Mouse (Mus musculus) ES-CJ7 (cell line): ENCODE results near the gene Atf5.
A peak's percentile ranks its signal among the peaks of the same experiment; 100 is the strongest.

ENCODE experiments used
- DNase-seq: peaks from one replicate; pipeline ENCODE4 v3.0.0; 2011; ENCODE audit warnings: low read depth, low spot score

Gene Atf5

DNA sequence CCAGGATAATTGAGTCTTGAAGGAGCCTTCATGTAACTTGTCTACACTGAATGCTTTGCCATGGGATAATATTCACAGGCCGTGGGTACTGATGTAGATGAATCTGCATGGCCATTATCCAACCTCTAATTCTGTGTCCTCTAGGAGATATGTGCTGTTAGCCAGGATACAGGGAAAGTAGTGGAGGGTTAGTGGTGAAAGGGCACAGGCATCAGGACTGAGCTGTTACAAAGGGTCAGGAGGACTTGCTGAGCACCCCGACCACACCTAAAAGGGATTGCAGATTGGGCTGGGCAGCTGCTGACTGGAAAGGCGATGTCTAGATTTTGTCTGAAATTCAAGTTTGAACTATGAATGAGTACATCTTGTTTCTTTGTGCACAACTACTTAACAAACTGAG is 4.1 kb upstream of the Atf5 start:
- no peak for DNase-seq

GRCm38 (mm10) chr7:44819863-44820262 is 3.4 kb upstream of the Atf5 start:
- DNase-seq: no peak

DNA sequence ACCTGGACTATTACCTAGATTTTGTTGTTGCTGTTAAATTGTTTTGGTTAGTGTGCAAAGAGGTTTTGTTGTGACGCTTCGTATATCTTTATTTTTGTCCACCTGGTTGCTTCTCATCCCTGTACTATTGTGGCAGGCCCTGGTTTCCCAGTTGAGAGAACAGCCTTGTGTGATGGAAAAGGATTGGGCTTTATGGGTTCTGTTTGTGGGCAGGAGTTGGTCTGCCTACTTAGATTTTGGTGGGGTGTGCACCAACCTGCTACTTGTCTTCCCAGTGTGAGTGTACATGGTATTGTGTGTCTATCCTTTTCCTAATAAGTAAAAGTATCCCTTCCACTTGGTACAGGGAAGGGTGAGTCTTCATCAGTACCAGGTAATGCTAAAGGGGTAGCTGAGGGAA is 2.9 kb upstream of the Atf5 start:
- no peak for DNase-seq

- DNase-seq: peak; percentile 44
Observed at GRCm38 (mm10) chr7:44818751-44819235, 2.3 kb upstream of the Atf5 start.

GRCm38 (mm10) chr7:44818164-44818563 is 1.7 kb upstream of the Atf5 start:
- no peak for DNase-seq

- DNase-seq: no peak
Observed at GRCm38 (mm10) chr7:44817441-44817840, 983 bp upstream of the Atf5 start.

- peak; percentile 100 for DNase-seq
Observed at GRCm38 (mm10) chr7:44815721-44816469, 563 bp downstream of the Atf5 start, which contains the start of the genes Nup62 and Il4i1. TSS of gene Nup62 (plus strand) at chr7:44816088. TSS of gene Il4i1 (plus strand) at chr7:44816387.

GRCm38 (mm10) chr7:44814952-44815553 is 1.4 kb downstream of the Atf5 start:
- DNase-seq: no peak

DNA sequence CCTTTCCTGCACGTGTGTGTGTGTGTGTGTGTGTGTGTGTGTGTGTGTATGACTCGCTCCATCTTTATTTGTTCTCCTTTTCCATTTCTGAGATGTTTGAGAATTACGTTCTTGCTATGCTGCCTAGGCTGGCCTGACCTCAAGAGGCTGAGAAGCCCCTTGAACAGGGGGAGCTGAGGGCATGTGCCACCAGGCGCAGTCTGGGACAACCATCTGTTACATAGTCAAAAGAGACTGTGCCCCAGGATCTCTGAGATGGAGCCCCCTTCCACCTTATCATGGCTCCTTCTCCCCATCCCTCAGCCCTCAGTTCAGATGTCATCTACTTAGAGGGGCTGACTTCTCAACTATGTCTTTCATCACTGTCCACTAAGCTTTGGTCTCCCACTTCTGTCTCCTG is 2.0 kb downstream of the Atf5 start:
- DNase-seq: no peak

DNA sequence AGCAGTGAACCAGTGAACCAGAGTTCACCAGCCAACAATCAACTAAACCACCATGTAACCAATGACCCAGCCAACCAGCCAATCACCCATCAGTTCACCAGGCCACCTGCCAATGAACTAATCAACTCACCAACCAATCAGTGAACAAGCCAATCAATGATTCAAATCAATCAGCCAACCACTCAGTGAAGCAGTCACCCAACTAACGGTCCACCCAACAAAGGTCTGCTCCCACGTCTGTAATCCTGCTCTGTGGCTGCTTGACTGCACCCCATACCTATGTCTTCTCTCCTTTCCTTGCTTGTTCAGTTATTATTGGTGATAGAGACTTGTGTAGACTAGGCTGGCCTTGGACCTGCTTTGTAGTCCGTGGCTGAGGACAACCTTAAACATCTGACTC is 2.5 kb downstream of the Atf5 start:
- DNase-seq: no peak

- DNase-seq: no peak
Observed at GRCm38 (mm10) chr7:44812651-44813325, 3.7 kb downstream of the Atf5 start.

DNA sequence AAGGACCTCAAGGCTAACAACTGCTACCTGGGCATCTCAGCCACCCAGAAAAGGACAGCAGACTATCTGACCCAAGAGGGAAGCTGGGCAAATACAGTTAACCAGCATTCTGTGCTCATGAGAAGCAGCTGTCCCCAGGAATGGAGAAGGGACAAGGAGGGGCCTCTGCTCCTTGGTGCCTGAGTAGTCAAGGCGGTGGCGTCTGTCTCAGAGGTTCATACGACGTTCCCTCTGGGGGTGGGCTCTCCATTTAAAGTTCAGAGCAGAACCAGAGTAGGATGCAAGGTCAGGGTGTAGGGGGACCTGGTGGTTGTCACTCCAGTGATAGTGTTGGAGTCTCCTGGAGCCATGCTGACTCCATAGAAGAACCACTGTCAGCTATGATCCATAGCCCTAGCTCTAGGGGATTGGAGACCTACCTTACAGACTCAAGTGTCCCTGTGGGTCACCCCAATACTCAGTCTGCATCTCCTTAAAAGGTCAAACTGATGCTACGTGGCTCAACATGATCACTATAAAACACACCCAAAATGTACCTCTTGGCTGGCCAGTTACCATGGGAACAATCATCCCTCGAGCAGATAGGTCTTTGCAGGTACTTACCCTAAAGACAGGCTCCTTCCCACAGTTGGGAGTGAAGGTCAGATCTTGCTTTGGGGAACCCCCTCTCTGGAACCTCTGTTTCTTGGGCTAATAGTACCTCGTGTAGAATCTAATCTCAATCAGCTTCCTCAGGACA is 5.5 kb downstream of the Atf5 start:
- DNase-seq: no peak

DNA sequence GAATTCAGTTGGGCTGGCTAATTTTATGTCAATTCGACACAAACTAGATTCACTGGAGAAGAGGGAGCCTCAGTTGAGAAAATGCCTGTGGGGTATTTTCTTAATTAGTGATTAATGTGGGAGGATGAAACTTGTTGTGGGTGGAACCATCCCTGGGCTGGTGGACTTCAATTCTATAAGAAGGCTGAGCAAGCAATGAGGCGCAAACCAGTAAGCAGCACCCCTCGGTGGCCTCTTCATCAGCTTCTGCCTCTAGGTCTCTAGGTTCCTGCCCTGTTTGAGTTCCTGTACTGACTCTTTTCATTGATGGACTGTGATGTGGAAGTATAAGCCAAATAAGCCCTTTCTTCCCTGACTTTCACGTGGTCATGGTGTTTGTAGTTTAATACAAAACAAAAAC is 6.1 kb downstream of the Atf5 start:
- DNase-seq: no peak

DNA sequence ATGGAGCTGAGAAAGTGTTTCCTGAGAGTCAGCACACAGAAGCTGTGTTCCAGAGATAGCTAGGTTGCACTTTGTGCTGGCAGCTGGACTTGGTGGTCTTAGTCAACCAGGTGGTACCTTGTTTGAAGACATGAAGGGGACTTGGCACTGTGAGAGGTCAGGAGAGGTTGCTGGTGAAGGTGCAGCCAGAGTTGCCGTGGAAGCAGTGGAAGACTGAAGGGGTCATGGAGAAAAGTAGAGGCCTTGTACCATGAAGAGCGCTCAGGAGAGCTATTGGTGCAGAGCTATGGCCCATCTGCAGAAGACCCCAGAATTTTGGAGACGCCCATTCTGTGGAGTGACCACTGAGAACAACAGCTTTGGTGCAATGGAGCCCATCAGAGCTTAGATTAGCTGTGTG is 7.0 kb downstream of the Atf5 start:
- DNase-seq: no peak

- no peak for DNase-seq
Observed at GRCm38 (mm10) chr7:44808927-44809326, 7.5 kb downstream of the Atf5 start.

GRCm38 (mm10) chr7:44792781-44793180 is 23.7 kb downstream of the Atf5 start:
- no peak for DNase-seq

DNA sequence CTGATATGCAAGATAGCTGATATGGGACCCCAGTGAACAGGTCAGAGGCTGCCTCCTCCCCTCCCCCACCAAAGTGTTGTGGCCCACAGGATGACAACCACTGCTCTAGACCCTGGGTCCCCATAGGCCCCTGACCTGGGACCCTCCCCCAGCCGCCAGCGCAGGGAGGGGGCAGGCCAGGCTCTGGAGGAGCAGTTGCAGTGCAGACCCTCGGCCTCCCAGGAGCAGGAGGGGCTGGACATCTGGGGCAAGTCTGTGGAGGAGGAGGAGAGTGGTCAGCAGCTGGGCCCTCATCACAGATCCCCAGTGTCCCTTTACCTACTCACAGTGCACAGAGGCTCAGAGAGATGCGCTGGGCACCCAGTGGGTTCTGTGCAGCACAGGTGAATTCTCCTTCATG is 26.4 kb downstream of the Atf5 start:
- no peak for DNase-seq

DNA sequence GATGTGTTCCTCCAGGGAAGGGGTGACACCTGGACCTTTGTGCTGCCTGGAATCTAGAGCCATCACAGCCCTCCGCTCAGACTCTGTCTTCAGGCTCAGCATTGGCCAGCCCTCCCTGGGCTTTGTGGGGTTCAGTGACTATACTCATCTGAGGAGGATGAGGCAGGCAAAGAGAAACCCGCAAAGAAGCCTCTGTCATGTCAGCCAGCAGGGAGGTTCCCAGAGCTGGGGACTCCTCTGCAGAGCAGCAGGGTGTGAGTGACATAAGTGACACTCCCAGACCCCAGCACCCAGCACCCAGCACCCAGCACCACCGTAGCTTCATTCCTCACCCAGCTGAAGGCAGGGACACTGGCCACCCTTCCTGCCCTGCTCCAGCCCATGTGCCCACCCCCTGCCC is 26.9 kb downstream of the Atf5 start:
- DNase-seq: no peak

DNA sequence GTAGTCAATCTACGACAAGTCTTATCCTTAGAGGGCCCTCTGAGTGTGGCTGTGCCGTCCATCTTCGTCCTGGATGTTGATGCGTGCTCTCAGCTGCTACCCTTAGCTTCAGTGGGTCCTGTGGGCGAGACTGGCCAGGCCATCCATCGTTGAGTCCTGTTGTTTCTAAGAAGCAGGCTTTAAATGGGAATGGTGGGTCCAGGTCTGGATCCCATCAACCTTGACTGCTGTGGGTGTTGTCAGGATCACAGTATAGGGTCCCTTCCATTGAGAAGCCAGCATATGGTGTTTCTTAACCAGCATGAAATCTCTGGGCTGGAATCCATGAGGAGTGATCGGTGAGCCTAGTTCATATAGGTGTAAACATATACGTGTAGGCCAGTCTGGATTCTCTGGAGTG is 36.4 kb downstream of the Atf5 start:
- DNase-seq: no peak

DNA sequence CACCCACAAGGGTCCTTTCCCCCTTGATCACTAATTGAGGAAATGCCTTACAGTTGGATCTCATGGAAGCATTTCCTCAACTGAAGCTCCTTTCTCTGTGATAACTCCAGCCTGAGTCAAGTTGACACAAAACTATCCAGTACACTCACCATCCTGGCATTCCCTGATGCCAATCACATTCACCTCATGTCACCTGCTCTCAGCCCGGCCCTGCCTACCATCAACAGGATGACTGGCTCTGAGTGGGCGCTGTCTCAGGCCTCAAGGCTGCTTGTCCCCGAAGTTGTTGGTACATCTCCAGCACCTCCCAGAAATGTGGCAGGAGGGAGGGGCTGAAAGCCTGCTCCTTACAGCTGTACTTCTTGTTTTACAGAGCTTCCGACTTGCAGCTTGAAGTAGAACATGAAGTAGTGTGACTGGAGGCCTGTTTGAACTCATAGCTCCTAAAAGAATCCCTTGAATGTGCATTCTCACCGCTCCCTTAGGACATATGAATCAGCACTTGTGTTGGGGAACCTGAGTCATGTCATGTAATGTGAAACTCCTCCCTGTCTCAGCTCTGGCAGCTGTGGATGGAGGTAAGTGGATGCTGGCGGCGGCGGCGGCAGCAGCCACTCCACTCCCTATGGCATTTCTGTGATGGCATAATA is 39.5 kb downstream of the Atf5 start:
- DNase-seq: no peak

DNA sequence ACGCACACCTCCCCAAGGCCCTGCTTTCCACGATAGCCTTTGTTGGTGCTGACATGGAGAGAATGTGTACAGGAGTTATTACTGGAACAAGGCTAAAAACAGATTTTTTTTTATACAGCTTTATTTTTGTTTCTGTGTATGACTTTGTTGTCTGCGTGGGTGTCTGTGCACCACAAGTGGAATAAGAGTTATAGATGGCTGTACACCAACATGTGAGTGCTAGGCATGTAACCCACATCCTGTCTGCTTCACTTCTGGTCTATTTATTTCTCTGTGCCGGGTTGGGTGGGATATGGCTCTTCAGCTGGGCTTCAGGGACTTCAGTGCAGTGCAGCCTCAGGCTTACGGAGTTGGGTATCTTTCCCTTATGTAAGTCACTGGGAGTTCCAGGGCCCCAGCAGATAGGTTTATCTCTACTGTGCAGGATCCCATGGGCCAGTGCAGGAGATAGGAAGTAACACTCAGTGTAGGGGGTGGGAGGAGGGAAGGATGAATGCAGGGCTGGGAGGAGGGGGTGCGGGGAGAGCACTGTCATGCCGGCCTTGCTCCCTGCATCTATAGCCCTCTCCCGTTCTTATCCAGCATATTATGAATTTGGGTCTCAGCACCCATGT is 43.8 kb downstream of the Atf5 start:
- no peak for DNase-seq
